Mouse (Mus musculus) hindbrain, embryonic 16.5 days (tissue): Measurements from ENCODE around the gene Gm136. TPM values are rescaled to one million over a fixed set of nuclear protein-coding genes. Genes with fewer than 3 reads are reported as not detected.

ENCODE experiments used
- polyA plus RNA-seq: library from polyadenylated mRNA; unstranded; fragments of >200 nt; fragmentation: Nextera tagmentation; extraction: Ambion mirVana; gene quantifications from 2 replicates; pipeline ENCODE4 v1.2.1, GENCODE M21; 2015

Gm136 gene
- polyA plus RNA-seq, 1 experiment from 2014 or later, result not detected

Other genes with a start within 250 kb of the Gm136 start
- 35.3 and 56.6 TPM in 2 replicates for gene Akirin2, start 205.3 kb downstream of the Gm136 start, polyA plus RNA-seq
- gene Orc3, start 141.3 kb downstream of the Gm136 start, polyA plus RNA-seq, result 71.0 and 76.9 TPM in 2 replicates
- gene Rars2, start 141.3 kb downstream of the Gm136 start, polyA plus RNA-seq, result 47.4 and 49.4 TPM in 2 replicates
- gene Slc35a1, start 68.8 kb downstream of the Gm136 start, polyA plus RNA-seq, result 47.3 and 51.9 TPM in 2 replicates
- 2.9 and 4.0 TPM in 2 replicates for gene Cfap206, start 26.1 kb downstream of the Gm136 start, polyA plus RNA-seq
- 45.8 and 49.8 TPM in 2 replicates for gene Smim8, start 22.2 kb upstream of the Gm136 start, polyA plus RNA-seq
- 19.1 and 21.3 TPM in 2 replicates for gene Zfp292, start 126.7 kb upstream of the Gm136 start, polyA plus RNA-seq
- gene Cga, start 137.5 kb upstream of the Gm136 start, polyA plus RNA-seq, result 0.48 TPM in 1 of 2 replicates, not detected in the other